Mouse (Mus musculus) lung, embryonic 14.5 days (tissue): ENCODE data around the gene Rxylt1. TPM values are rescaled to one million over a fixed set of nuclear protein-coding genes. Genes with fewer than 3 reads are reported as not detected.
A peak's percentile ranks its signal among the peaks of the same experiment; 100 is the strongest.

Experiments
- ATAC-seq: fragments of 200-750 bp; cut with Nextera tagmentation; 2 replicates; pipeline ENCODE4 v1.8.0; 2017; ENCODE audit warnings: mild to moderate bottlenecking, moderate TSS enrichment, moderate library complexity; ENCODE audit not compliant: insufficient read depth
- DNase-seq: peaks from one replicate; pipeline ENCODE4 v3.0.0-alpha.2; 2015
- H3K27ac ChIP-seq: fragments of 300-500 bp; sonication (generic); 2 replicates; pipeline ENCODE4 v1.5.1; 2014; ENCODE audit warnings: low read depth, mild to moderate bottlenecking, moderate library complexity
- H3K27me3 ChIP-seq: fragments of 300-500 bp; sonication (generic); 2 replicates; pipeline ENCODE4 v1.6.1; 2014; ENCODE audit warnings: low read length, control low read depth; ENCODE audit not compliant: insufficient read depth
- H3K36me3 ChIP-seq: fragments of 300-500 bp; sonication (generic); 2 replicates; pipeline ENCODE4 v1.6.1; 2014; ENCODE audit warnings: control low read depth; ENCODE audit not compliant: insufficient read depth
- H3K4me1 ChIP-seq: fragments of 300-500 bp; sonication (generic); 2 replicates; pipeline ENCODE4 v1.6.1; 2014; ENCODE audit warnings: antibody characterized with exemption, control low read depth; ENCODE audit not compliant: insufficient read depth
- H3K4me2 ChIP-seq: fragments of 300-500 bp; sonication (generic); 2 replicates; pipeline ENCODE4 v1.6.1; 2014; ENCODE audit warnings: mild to moderate bottlenecking
- H3K4me3 ChIP-seq: fragments of 300-500 bp; sonication (generic); 2 replicates; pipeline ENCODE4 v1.5.1; 2014; ENCODE audit warnings: low read depth, low read length
- H3K9ac ChIP-seq: fragments of 300-500 bp; sonication (generic); 2 replicates; pipeline ENCODE4 v1.6.1; 2014
- H3K9me3 ChIP-seq: fragments of 300-500 bp; sonication (generic); 2 replicates; pipeline ENCODE4 v1.6.1; 2016; ENCODE audit warnings: low read depth, low read length, control low read depth
- CTCF ChIP-seq: IDR thresholded peaks from 2 replicates; pipeline ENCODE4 v1.5.1; 2016; ENCODE audit warnings: antibody characterized with exemption, low read depth
- WGBS: fragments of 180-500 bp; shearing (Covaris S2); extraction: QIAGEN DNeasy Blood & Tissue Kit; methylation state at CpG from one replicate; pipeline ENCODE4 v1.1.7; 2014; 5-methylcytosine and 5-hydroxymethylcytosine counted together
- polyA plus RNA-seq: library from polyadenylated mRNA; unstranded; fragments of >200 nt; fragmentation: Nextera tagmentation; extraction: Ambion mirVana; gene quantifications from 2 replicates; pipeline ENCODE4 v1.2.1, GENCODE M21; 2014

Gene Rxylt1
- polyA plus RNA-seq, 1 experiment from 2014 or later, result 61.0 TPM

DNA sequence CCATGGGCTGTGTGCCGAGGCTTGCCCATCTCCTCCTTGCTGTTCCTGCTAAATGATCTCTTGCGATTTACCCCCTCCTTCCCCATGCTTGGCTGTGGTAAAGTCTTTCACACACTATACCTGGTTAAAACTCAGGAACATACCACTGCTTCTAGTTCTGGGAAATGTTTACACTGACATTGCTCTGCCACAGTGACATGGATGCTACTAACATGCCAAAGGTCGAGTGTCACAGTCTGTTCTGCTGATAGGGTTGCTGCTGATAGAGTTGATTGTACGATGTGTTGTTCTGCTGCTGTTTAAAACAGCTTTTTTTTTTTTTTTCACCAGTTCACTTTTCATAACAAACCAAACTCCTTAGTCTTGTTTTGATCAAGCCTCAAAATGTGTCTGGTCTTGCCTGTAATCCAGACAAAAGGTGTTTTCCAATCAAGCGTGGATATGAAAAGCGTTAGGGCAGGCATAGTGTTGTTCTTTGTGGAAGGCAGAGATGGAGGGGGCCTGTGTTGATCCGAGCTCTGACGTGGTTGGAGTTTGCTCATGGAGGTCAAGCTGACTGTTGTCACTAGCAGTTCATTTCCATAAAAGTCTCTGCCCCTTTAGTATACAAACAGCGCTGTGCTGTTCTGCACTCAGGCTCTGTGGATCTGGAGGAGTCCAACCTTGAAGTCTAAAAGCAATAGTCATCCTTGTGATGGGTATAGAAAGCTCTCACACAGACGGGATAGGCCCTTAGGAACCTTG lies 8.9 kb upstream of the Rxylt1 start:
- Histone ChIP-seq H3K9me3 (no peaks in the 10 kb centered on the region), H3K27ac (peak overlapping the region; percentile 44), H3K9ac (no peak overlapping the region), H3K27me3 (no peaks in the 10 kb centered on the region), H3K4me2 (no peak overlapping the region), H3K4me3 (no peak overlapping the region), H3K36me3 (no peaks in the 10 kb centered on the region), H3K4me1 (0 out of 2 replicates have a peak, but pooled peaks cover 2% of the 10 kb centered on the region)
- 41% methylated on average over 10 of the region's 10 CpGs for WGBS
- no peak for TF ChIP-seq CTCF
- ATAC-seq, result peak; percentile 97
- DNase-seq, result peak; percentile 93

- Histone ChIP-seq H3K4me1 (0 out of 2 replicates have a peak, but pooled peaks cover 2% of the 10 kb centered on the region), H3K36me3 (no peaks in the 10 kb centered on the region), H3K9me3 (no peaks in the 10 kb centered on the region), H3K4me3 (no peak overlapping the region), H3K4me2 (no peak overlapping the region), H3K9ac (no peak overlapping the region), H3K27me3 (no peaks in the 10 kb centered on the region), H3K27ac (no peak overlapping the region)
- TF ChIP-seq CTCF, result peak; percentile 80
- 3% methylated on average over 3 of the region's 3 CpGs for WGBS
- DNase-seq, result peak; percentile 91
- ATAC-seq, result peak; percentile 33; the same call in 1 of the 2 replicates
These were observed 8.2 kb upstream of the Rxylt1 start for GRCm38 (mm10) chr10:122105407-122105806.

DNA sequence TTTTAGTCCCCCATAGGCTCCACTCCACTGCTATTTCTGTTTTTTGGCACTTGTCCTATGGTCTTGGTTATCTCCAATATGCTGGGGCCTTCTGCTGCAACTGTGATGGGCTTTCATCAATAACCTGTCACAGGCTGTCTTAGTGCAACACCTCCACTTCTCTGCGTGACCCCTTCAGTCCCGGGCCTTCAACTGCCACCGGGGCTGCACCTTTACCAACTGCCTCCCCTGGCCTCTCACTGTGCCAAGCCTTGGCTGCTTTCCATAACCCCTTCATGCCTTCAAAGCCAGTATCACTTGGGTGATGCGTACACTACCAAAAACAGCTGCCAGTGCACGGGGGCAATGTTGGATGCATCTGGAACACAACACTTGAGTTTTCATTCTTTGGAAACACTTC lies 5.5 kb upstream of the Rxylt1 start:
- H3K9ac ChIP-seq, result no peak overlapping the region
- no peak overlapping the region for H3K4me2 ChIP-seq
- H3K9me3 ChIP-seq, result no peaks in the 10 kb centered on the region
- H3K36me3 ChIP-seq, result no peaks in the 10 kb centered on the region
- 0 out of 2 replicates have a peak, but pooled peaks cover 2% of the 10 kb centered on the region for H3K4me1 ChIP-seq
- TF ChIP-seq CTCF, result no peak
- H3K27me3 ChIP-seq, result no peaks in the 10 kb centered on the region
- no peak overlapping the region for H3K27ac ChIP-seq
- WGBS, result 65% methylated on average over 5 of the region's 5 CpGs
- no peak overlapping the region for H3K4me3 ChIP-seq
- no peak for ATAC-seq
- no peak for DNase-seq

- peak overlapping the region; percentile 75 for H3K4me3 ChIP-seq
- WGBS, result under 1% methylated on average over 47 of the region's 48 CpGs
- no peak for TF ChIP-seq CTCF
These were observed 650 bp downstream of the Rxylt1 start for GRCm38 (mm10) chr10:122096462-122096979.

GRCm38 (mm10) chr10:122090472-122090871 lies 6.7 kb downstream of the Rxylt1 start:
- DNase-seq (peak; percentile 14), ATAC-seq (no peak)
- Histone ChIP-seq H3K4me1 (peaks cover 2% of the 10 kb centered on the region), H3K4me3 (no peak overlapping the region), H3K4me2 (no peak overlapping the region), H3K27ac (no peak overlapping the region), H3K9me3 (peaks cover 12% of the 10 kb centered on the region), H3K27me3 (no peaks in the 10 kb centered on the region), H3K9ac (no peak overlapping the region), H3K36me3 (peaks cover 37% of the 10 kb centered on the region)
- 94% methylated on average over 1 of the region's 1 CpGs for WGBS
- 0 out of 2 replicates have a peak, but pooled peaks have one; percentile 7 for TF ChIP-seq CTCF

More at GRCm38 (mm10) chr10:122096462-122096979, 650 bp downstream of the Rxylt1 start:
- DNase-seq, result peak; percentile 77
- peak; percentile 79 for ATAC-seq
- Histone ChIP-seq H3K36me3 (peaks cover 6% of the 10 kb centered on the region; the same call in 1 of the 2 replicates), H3K4me1 (peaks cover 8% of the 10 kb centered on the region), H3K9me3 (no peaks in the 10 kb centered on the region), H3K27ac (peak overlapping the region; percentile 95), H3K27me3 (no peaks in the 10 kb centered on the region), H3K9ac (peak overlapping the region; percentile 86), H3K4me2 (peak overlapping the region; percentile 74)

DNA sequence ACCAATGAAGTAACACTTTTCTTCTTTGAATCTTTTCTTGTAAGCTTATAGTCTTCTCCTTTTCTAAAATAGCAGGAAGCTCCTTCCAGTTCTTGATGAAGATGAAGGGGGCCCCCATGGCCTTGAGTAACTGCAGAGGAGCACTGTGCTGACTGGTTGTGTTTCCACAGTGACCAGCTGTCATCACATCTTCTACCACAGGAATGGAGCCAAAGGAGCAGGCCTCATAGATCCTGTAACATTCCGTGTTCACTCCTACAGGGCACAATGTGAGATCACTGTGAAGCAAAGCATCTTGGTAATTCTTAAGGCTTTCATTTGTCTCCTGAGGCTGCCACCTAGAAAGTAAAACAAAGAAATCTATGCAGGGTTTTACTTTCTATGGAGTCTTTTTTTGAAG lies 15.8 kb downstream of the Rxylt1 start:
- WGBS, result 80% methylated on average over 1 of the region's 1 CpGs
- Histone ChIP-seq H3K4me3 (no peak overlapping the region), H3K27ac (no peak overlapping the region), H3K27me3 (no peaks in the 10 kb centered on the region), H3K9me3 (no peaks in the 10 kb centered on the region; the same call in 1 of the 2 replicates), H3K4me2 (no peak overlapping the region), H3K36me3 (no peaks in the 10 kb centered on the region), H3K4me1 (no peaks in the 10 kb centered on the region), H3K9ac (no peak overlapping the region)
- DNase-seq (peak; percentile 16), ATAC-seq (no peak)
- no peak for TF ChIP-seq CTCF

GRCm38 (mm10) chr10:122069153-122069552 lies 28.0 kb downstream of the Rxylt1 start:
- peak; percentile 37; the same call in 1 of the 2 replicates for TF ChIP-seq CTCF

More at GRCm38 (mm10) chr10:122069153-122069552, 28.0 kb downstream of the Rxylt1 start:
- H3K9ac ChIP-seq, result no peak overlapping the region
- H3K4me2 ChIP-seq, result no peak overlapping the region
- ATAC-seq, result no peak
- DNase-seq, result no peak
- H3K27ac ChIP-seq, result no peak overlapping the region
- H3K4me3 ChIP-seq, result no peak overlapping the region
- no peaks in the 10 kb centered on the region for H3K27me3 ChIP-seq
- H3K9me3 ChIP-seq, result no peaks in the 10 kb centered on the region
- H3K36me3 ChIP-seq, result no peaks in the 10 kb centered on the region
- H3K4me1 ChIP-seq, result no peaks in the 10 kb centered on the region
